Mouse (Mus musculus) kidney, embryonic 16.5 days (tissue): ENCODE data around the gene Dock1. TPM values are rescaled to one million over a fixed set of nuclear protein-coding genes. Genes with fewer than 3 reads are reported as not detected.

Source experiments
- ATAC-seq: fragments of 200-750 bp; cut with Nextera tagmentation; 2 replicates; pipeline ENCODE4 v1.8.0; 2017; ENCODE audit warnings: moderate TSS enrichment; ENCODE audit not compliant: low FRiP score, low TSS enrichment
- H3K27ac ChIP-seq: fragments of 300-500 bp; sonication (generic); 2 replicates; pipeline ENCODE4 v1.5.1; 2014; ENCODE audit warnings: low read length
- H3K27me3 ChIP-seq: fragments of 300-500 bp; sonication (generic); 2 replicates; pipeline ENCODE4 v1.6.1; 2014; ENCODE audit warnings: low read length, control low read depth, mixed read lengths; ENCODE audit not compliant: insufficient read depth
- H3K36me3 ChIP-seq: fragments of 300-500 bp; sonication (generic); 2 replicates; pipeline ENCODE4 v1.6.1; 2014; ENCODE audit warnings: low read length, control low read depth, mixed read lengths; ENCODE audit not compliant: insufficient read depth
- H3K4me1 ChIP-seq: fragments of 300-500 bp; sonication (generic); 2 replicates; pipeline ENCODE4 v1.6.1; 2014; ENCODE audit warnings: low read length, control low read depth, mixed read lengths; ENCODE audit not compliant: insufficient read depth
- H3K4me2 ChIP-seq: fragments of 300-500 bp; sonication (generic); replicated peaks from 2 replicates; pipeline ENCODE4 v1.6.1; 2014; ENCODE audit warnings: low read depth, low read length
- H3K4me3 ChIP-seq: fragments of 300-500 bp; sonication (generic); 2 replicates; pipeline ENCODE4 v1.5.1; 2014; ENCODE audit warnings: mild to moderate bottlenecking, low read length
- H3K9ac ChIP-seq: fragments of 300-500 bp; sonication (generic); replicated peaks from 2 replicates; pipeline ENCODE4 v1.6.1; 2014; ENCODE audit warnings: low read length
- H3K9me3 ChIP-seq: fragments of 300-500 bp; sonication (generic); 2 replicates; pipeline ENCODE4 v1.6.1; 2016; ENCODE audit warnings: low read length, control low read depth
- WGBS: fragments of 180-500 bp; shearing (Covaris S2); extraction: QIAGEN DNeasy Blood & Tissue Kit; methylation state at CpG from one replicate; pipeline ENCODE4 v1.1.7; 2014; 5-methylcytosine and 5-hydroxymethylcytosine counted together
- polyA plus RNA-seq: library from polyadenylated mRNA; unstranded; fragments of >200 nt; fragmentation: Nextera tagmentation; extraction: Ambion mirVana; gene quantifications from 2 replicates; pipeline ENCODE4 v1.2.1, GENCODE M21; 2015

Gene Dock1
- polyA plus RNA-seq, 1 experiment from 2014 or later = 41.4 TPM

- Histone ChIP-seq H3K4me3 (no peak overlapping the region), H3K4me1 (no peaks in the 10 kb centered on the region), H3K27ac (no peak overlapping the region), H3K9me3 (no peaks in the 10 kb centered on the region), H3K4me2 (no peak overlapping the region), H3K36me3 (peaks cover 16% of the 10 kb centered on the region; the same call in 1 of the 2 replicates), H3K9ac (no peak overlapping the region), H3K27me3 (no peaks in the 10 kb centered on the region)
- WGBS = 73% methylated on average over 4 of the region's 4 CpGs
- no peak for ATAC-seq
These were observed 129.6 kb downstream of the Dock1 start for GRCm38 (mm10) chr7:134800079-134800478.

- H3K9me3 ChIP-seq = no peaks in the 10 kb centered on the region
- H3K9ac ChIP-seq = no peak overlapping the region
- WGBS = 56% methylated on average over 4 of the region's 4 CpGs
- H3K4me3 ChIP-seq = no peak overlapping the region
- no peak for ATAC-seq
- H3K36me3 ChIP-seq = peaks cover 26% of the 10 kb centered on the region; the same call in 1 of the 2 replicates
- H3K27me3 ChIP-seq = no peaks in the 10 kb centered on the region
- no peak overlapping the region for H3K27ac ChIP-seq
- no peak overlapping the region for H3K4me2 ChIP-seq
- peaks cover 7% of the 10 kb centered on the region; the same call in 1 of the 2 replicates for H3K4me1 ChIP-seq
These were observed 134.0 kb downstream of the Dock1 start for GRCm38 (mm10) chr7:134804422-134804821.

GRCm38 (mm10) chr7:134806799-134807198 is 136.3 kb downstream of the Dock1 start:
- ATAC-seq = no peak
- H3K4me3 ChIP-seq = no peak overlapping the region

GRCm38 (mm10) chr7:134808406-134808805 is 138.0 kb downstream of the Dock1 start:
- ATAC-seq = no peak
- Histone ChIP-seq H3K36me3 (peaks cover 26% of the 10 kb centered on the region), H3K4me3 (no peak overlapping the region), H3K9ac (no peak overlapping the region), H3K4me1 (peaks cover 14% of the 10 kb centered on the region; the same call in 1 of the 2 replicates), H3K9me3 (no peaks in the 10 kb centered on the region), H3K27ac (no peak overlapping the region), H3K4me2 (no peak overlapping the region), H3K27me3 (no peaks in the 10 kb centered on the region)
- WGBS = 92% methylated on average over 2 of the region's 2 CpGs

More at GRCm38 (mm10) chr7:134806799-134807198, 136.3 kb downstream of the Dock1 start:
- 75% methylated on average over 6 of the region's 6 CpGs for WGBS
- H3K4me1 ChIP-seq = peaks cover 14% of the 10 kb centered on the region; the same call in 1 of the 2 replicates
- H3K9ac ChIP-seq = no peak overlapping the region
- H3K9me3 ChIP-seq = no peaks in the 10 kb centered on the region
- H3K27ac ChIP-seq = no peak overlapping the region
- no peaks in the 10 kb centered on the region for H3K27me3 ChIP-seq
- H3K4me2 ChIP-seq = no peak overlapping the region
- H3K36me3 ChIP-seq = peaks cover 31% of the 10 kb centered on the region; the same call in 1 of the 2 replicates

- Histone ChIP-seq H3K36me3 (peaks cover 31% of the 10 kb centered on the region), H3K9ac (no peak overlapping the region), H3K27ac (peak overlapping the region; percentile 65), H3K4me3 (no peak overlapping the region), H3K27me3 (no peaks in the 10 kb centered on the region), H3K9me3 (no peaks in the 10 kb centered on the region), H3K4me1 (peaks cover 14% of the 10 kb centered on the region; the same call in 1 of the 2 replicates), H3K4me2 (no peak overlapping the region)
- 74% methylated on average over 6 of the region's 6 CpGs for WGBS
- peak; percentile 92 for ATAC-seq
These were observed 139.0 kb downstream of the Dock1 start for GRCm38 (mm10) chr7:134809241-134809975.

- Histone ChIP-seq H3K36me3 (peaks cover 26% of the 10 kb centered on the region), H3K27me3 (no peaks in the 10 kb centered on the region), H3K9ac (no peak overlapping the region), H3K4me1 (0 out of 2 replicates have a peak, but pooled peaks cover under 1% of the 10 kb centered on the region), H3K4me3 (no peak overlapping the region), H3K27ac (no peak overlapping the region), H3K9me3 (no peaks in the 10 kb centered on the region), H3K4me2 (no peak overlapping the region)
- 96% methylated on average over 5 of the region's 5 CpGs for WGBS
- ATAC-seq = no peak
These were observed 148.0 kb downstream of the Dock1 start for GRCm38 (mm10) chr7:134818471-134818870.

GRCm38 (mm10) chr7:134821264-134821663 is 150.8 kb downstream of the Dock1 start:
- no peak for ATAC-seq

GRCm38 (mm10) chr7:134822006-134822405 is 151.6 kb downstream of the Dock1 start:
- H3K4me1 ChIP-seq = 0 out of 2 replicates have a peak, but pooled peaks cover 5% of the 10 kb centered on the region
- peaks cover 11% of the 10 kb centered on the region for H3K36me3 ChIP-seq
- WGBS = 31% methylated on average over 3 of the region's 3 CpGs
- no peak overlapping the region for H3K4me3 ChIP-seq
- H3K27me3 ChIP-seq = no peaks in the 10 kb centered on the region
- H3K4me2 ChIP-seq = no peak overlapping the region
- H3K27ac ChIP-seq = no peak overlapping the region
- ATAC-seq = no peak
- H3K9ac ChIP-seq = no peak overlapping the region
- H3K9me3 ChIP-seq = no peaks in the 10 kb centered on the region

More at GRCm38 (mm10) chr7:134821264-134821663, 150.8 kb downstream of the Dock1 start:
- 43% methylated on average over 1 of the region's 1 CpGs for WGBS
- Histone ChIP-seq H3K27me3 (no peaks in the 10 kb centered on the region), H3K9ac (no peak overlapping the region), H3K4me3 (no peak overlapping the region), H3K9me3 (no peaks in the 10 kb centered on the region), H3K36me3 (peaks cover 15% of the 10 kb centered on the region), H3K4me2 (no peak overlapping the region), H3K4me1 (0 out of 2 replicates have a peak, but pooled peaks cover 5% of the 10 kb centered on the region), H3K27ac (no peak overlapping the region)

- no peak overlapping the region for H3K4me3 ChIP-seq
- H3K27me3 ChIP-seq = no peaks in the 10 kb centered on the region
- no peaks in the 10 kb centered on the region for H3K9me3 ChIP-seq
- no peak overlapping the region for H3K4me2 ChIP-seq
- H3K27ac ChIP-seq = no peak overlapping the region
- 0 out of 2 replicates have a peak, but pooled peaks cover 5% of the 10 kb centered on the region for H3K4me1 ChIP-seq
- 64% methylated on average over 4 of the region's 4 CpGs for WGBS
- H3K9ac ChIP-seq = no peak overlapping the region
- 0 out of 2 replicates have a peak, but pooled peaks cover 9% of the 10 kb centered on the region for H3K36me3 ChIP-seq
- no peak for ATAC-seq
These were observed 153.4 kb downstream of the Dock1 start for GRCm38 (mm10) chr7:134823891-134824290.

- Histone ChIP-seq H3K9ac (no peak overlapping the region), H3K9me3 (no peaks in the 10 kb centered on the region), H3K4me3 (no peak overlapping the region), H3K4me1 (no peaks in the 10 kb centered on the region), H3K4me2 (no peak overlapping the region), H3K27ac (no peak overlapping the region), H3K36me3 (peaks cover 3% of the 10 kb centered on the region; the same call in 1 of the 2 replicates), H3K27me3 (no peaks in the 10 kb centered on the region)
- ATAC-seq = no peak
- 98% methylated on average over 2 of the region's 2 CpGs for WGBS
These were observed 169.6 kb downstream of the Dock1 start for GRCm38 (mm10) chr7:134840066-134840465.
